Mouse (Mus musculus): ENCODE results near the gene Prap1.

DNA sequence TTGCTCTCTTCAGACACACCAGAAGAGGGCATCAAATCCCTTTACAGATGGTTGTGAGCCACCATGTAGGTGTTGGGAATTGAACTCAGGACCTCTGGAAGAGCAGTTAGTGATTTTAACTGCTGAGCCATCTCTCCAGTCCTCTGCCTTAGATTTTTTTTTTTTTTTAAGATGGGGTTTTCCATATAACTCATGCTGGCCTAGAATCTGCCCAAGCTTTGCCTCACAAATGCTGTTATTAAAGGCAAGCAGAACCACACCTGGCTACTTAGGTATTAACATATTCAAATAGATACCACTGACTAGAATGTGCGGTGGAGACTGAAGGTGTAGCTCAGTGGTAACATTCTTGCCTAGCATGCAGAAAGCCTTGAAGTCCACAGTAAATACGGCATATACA is 27.3 kb downstream of the Prap1 start:
- no peak for TF ChIP-seq EP300 (optimal IDR thresholded peaks at IDR 0.05)
- no peak for TF ChIP-seq CTCF (IDR thresholded peaks at IDR 0.05; ENCODE audit: low read depth)
